Mouse (Mus musculus): ENCODE measurements around the gene Ric3.

DNA sequence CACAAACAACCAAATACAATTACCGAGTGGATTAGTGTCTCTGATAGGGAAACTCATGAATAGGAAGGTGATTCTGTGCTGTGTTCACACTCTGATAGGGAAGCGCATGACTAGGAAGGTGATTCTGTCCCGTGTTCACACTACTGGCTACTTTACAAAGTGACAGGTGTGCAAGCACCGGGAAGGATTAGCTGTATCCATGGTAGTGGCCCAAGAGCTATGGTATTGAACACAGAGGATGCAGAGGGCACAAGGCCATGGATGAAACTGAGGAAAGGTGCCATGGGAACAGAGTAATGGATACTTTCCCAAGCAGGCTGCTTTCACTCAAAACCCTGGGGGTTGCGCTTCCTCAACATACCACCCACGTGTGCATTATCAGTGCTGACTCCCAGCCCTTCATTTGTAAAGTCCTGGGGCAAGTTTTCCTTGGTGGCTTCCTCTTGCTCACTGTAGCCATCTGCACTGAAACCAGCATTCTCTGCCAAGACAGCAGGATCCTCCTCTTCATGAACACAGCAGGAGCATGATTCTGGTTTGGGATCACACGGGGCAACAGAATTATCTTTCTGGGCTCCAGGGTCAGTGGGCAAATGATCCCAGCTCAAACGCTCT, 44.9 kb downstream of the Ric3 start:
- TF ChIP-seq CTCF (IDR thresholded peaks at IDR 0.05 in 2 of 3, conservative IDR thresholded peaks at IDR 0.05 in 1 of 3; ENCODE audit: control insufficient read depth in 1 of 3, insufficient read depth in 1 of 3, low read depth in 2 of 3, low read length in 3 of 3, poor library complexity in 1 of 3, severe bottlenecking in 1 of 3) (no peak), MAX (IDR thresholded peaks at IDR 0.05; ENCODE audit: low read length) (no peak), SIN3A (IDR thresholded peaks at IDR 0.05; ENCODE audit: low read length) (no peak), TAL1 (IDR thresholded peaks at IDR 0.05; ENCODE audit: low read length) (no peak), MYC (IDR thresholded peaks at IDR 0.05; ENCODE audit: low read depth, low read length) (no peak)

Measured in MEL (cell line).